Mouse (Mus musculus) layer of hippocampus, adult 11-12 months (tissue): ENCODE measurements at regions not wholly inside any gene's neighbourhood (a gene's known extent, or its start where the extent isn't known, plus 50 kb on each side); places are given as distances from the start of the nearest gene placed in this dataset.
A peak's percentile ranks its signal among the peaks of the same experiment; 100 is the strongest.
"Not testable (repeated sequence)": the region's sequence is repeated elsewhere in the genome, so short reads cannot be mapped to it uniquely, and the experiment has no call there.

ENCODE experiments used
- DNase-seq: peaks from one replicate; pipeline ENCODE4 v3.0.0; 2022; ENCODE audit warnings: low spot score

DNA sequence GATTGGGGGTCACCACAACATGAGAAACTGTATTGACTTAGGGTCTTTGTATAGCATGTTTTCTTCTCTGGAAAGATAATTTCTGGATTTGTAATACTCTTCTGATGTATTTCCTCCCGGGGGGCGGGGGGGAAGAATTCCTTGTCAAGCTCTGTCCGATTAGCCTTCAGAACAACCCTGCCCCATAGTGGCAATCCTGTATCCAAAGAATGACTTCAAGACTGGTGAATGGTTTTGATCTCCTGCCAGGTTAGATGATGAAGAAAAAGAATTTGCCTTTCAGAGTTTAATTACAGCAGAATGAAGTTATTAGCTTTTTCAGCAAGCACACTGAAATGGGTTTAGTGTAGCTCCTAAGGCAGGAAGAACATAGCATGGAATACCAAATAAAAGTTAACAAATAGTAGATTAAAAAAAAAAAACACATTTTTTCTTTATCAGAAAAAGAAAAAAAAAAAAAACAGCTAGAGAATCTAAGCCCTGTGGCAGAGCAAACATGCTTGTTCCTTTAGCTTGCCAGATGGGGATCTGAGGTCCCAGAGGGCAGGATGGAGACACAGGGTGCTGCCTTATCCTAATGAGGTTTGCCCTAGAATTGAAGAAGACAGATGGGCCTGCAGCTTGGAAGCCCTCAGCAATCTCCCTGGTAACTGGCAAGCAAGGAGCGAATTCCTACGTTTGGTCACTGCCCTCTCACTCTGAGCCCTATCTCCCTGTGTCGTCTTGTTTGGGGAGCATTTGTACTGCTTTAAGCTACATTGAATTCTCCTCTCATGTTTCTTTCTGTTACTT is 280.9 kb upstream of the Gm9972 start:
- DNase-seq: no peak

DNA sequence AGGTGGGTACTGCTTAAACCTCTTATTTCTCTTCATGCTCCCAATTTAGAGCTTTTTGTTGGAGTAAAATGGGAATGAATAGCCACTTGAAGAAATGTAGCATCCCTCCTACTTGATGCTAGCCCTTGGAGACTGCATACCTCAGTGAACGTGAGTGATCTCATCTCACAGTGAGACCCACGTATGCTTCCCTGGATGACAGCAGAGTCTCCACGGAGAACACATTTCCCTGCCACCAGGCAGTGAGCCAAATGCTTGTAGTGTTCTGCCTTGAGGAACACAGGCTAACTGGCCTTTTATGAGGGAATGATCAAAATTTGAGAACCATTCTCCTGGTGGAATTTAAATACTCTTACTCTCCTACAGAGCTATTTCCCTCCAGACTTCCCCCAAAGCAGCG is 280.1 kb upstream of the Gm9972 start:
- DNase-seq: no peak

DNA sequence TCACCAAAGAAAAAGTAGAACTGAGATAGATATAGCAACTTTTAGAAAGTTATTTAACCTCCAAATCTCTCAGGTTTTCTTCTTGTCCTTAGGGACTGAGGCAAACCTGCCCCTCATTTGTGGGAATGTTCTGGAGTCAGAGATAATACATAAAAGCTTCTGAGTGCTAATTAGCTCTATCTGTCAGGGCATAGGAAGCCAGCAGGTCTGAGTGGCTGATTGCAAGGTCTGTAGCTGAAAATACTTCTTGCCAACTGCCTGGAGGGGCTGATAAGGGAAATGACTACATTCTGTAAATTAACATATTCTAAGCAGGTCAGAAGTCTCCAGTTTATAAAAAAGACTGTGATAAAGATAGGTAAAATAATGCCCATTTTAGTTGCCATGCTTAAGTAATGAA is 270.3 kb upstream of the Gm9972 start:
- DNase-seq: no peak

DNA sequence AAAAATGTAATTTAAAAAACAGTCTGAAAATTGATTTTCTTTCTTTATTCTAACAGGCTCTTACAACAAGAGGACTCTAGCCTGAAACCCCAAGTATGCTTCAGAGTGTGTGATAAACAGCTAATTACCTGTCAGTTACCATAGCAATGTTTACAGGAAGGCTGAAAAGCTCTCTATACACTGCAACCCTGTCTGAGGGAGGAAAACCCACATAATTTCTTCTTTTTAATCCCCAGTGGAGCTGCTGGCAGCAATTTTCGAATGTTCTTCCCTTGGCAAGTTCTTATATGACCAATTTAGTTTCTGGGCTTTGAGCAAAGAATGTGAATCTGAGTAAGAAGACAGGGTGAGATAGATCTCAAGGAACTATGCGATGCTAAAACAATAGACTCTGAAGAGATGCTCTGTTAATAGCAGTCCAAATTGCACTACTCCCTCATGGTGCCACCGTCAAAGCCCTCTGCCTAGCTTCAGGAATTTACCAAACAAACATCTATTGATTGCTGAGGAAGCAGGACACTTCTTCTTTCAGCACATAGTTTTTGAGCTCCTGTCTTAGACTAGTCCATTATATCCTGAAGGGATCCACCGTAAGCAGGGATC is 260.4 kb upstream of the Gm9972 start:
- DNase-seq: no peak

GRCm38 (mm10) chr11:42811487-42811886 is 224.1 kb upstream of the Gm9972 start:
- no peak for DNase-seq

DNA sequence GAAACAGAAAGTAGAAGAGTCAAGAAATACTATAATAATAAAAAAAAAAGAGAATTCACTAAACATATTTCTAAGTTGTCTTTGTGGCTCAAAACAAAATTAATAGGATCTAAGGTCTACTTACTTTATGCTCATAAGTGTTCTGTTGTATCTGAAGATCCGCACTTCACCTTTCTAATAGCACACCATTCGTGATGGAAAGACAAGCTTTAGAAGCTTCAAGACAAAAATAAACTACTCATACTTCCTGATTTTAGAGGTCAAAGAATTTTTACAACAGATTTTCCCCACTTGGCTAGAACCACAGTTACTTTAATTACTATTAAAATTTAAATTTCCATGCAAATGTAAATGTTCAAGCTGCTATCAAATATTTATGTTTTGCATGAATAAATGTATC is 219.8 kb upstream of the Gm9972 start:
- DNase-seq: no peak

GRCm38 (mm10) chr11:42822835-42823234 is 212.7 kb upstream of the Gm9972 start:
- DNase-seq: no peak

GRCm38 (mm10) chr11:42845795-42846194 is 189.8 kb upstream of the Gm9972 start:
- DNase-seq: no peak

- DNase-seq: no peak
Measured at GRCm38 (mm10) chr11:42854411-42854810, 181.1 kb upstream of the Gm9972 start.

DNA sequence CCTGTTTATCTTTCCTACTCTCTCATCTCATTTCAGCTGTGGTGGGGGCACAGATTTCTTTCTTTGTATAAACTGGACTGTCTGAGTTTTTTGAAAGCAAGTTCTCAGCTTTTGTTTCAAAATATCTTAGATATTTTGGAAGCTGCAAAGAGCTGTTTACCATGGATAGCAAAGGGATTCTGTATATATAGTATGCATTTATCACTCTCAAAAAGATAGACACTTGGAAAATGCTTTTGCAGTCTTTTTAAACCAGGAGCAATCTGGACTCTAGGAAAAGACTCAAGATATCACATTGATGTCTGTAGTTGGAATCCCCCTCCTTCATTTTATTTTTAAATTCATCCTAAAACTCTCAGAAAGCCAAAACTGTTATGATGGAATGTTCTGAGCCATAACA is 177.9 kb upstream of the Gm9972 start:
- no peak for DNase-seq

DNA sequence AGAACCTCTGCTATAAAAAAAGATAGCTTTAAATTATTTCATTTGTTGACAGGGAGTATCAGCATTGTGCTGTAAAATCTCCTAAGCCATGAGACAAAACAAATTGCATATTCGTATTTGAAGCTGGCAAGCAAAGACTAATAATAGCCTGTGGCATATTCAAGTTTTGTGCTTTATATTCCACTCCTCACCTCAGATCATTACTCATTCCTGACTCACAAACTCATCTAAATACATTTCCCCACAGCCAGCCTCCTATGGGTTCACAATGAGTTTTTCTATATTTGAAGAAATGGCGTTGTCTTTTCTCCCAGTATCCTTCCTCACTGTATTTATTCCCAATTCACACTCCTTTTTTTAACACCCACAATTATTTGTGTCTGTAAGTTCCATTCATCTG is 161.5 kb upstream of the Gm9972 start:
- DNase-seq: no peak

DNA sequence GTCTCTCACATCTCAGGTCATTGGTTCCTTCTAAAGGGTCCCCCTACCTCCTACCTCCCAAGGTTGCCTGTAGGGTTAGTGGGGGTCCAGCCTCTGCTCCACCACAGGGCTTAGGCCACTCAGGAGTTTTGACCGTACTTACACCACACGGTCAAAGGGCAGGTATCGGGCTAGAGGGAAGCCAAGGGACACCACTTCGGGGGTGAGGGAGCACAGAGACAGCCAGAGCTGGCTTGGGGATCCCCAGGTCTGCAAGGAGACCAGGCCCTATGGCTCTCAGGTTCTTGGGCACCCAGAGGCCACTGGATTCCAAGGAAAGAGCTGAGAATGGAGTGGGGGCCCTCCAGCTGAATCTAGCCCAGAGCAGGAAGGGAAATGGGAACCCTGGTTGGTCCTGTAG is 135.5 kb upstream of the Gm9972 start:
- no peak for DNase-seq

- DNase-seq: no peak
Measured at GRCm38 (mm10) chr11:42903459-42904012, 132.0 kb upstream of the Gm9972 start.

- no peak for DNase-seq
Measured at GRCm38 (mm10) chr11:42905561-42905960, 130.0 kb upstream of the Gm9972 start.

GRCm38 (mm10) chr11:42906020-42906419 is 129.5 kb upstream of the Gm9972 start:
- DNase-seq: no peak

DNA sequence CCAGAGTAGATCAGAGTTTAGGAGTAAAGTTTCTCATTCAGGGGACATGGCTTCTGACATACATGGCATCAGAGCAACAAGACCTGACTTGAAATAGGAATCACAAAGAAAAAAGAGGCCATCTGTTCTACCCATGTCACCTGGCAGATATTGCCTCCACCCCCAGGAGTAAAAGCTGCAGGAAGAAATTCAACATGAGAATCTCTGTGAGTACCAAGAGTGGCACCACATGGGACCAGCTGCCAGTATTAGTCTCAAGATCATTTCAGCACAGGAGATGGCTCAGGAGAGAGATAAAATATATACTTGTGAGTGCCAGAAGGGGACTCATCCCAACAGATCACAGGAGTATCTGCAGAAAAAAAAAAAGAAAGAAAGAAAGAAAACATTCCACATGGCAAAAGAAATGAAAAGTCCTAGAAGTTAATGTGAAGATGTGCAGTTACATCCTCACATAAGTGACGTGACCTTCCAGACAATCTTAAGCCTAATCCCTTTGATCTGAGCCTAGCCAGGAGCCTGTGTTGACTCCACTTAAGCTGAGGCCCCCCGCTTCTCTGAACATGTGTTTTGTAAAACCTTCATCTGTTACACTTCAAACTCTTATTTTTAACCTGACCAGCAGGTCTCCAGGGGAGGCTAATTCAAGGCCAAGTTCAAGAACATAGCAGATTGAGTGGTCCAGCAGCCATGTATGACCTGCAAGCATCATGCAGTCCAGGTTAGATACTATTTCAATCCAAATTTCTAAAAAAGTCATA is 118.9 kb upstream of the Gm9972 start:
- no peak for DNase-seq

GRCm38 (mm10) chr11:42919221-42919620 is 116.3 kb upstream of the Gm9972 start:
- no peak for DNase-seq

DNA sequence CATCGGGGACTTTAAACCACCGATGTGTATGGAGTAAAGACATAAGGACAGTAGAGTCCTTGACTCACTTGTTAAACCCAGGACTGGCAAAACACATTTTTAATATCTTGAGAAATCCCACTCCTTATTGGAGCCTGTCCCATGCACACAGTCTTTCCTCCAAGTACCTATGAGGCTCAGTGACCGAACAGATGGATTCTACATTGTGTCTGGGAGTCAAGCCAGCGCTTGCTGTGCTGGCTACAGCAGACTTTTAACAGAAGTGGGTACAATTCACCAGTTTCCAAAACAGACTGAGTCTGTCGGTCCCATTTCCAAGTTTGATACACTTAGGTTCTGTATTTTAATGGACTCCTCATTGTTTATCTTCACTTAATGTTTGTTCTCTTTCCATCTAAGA is 108.4 kb upstream of the Gm9972 start:
- peak; percentile 79 for DNase-seq

DNA sequence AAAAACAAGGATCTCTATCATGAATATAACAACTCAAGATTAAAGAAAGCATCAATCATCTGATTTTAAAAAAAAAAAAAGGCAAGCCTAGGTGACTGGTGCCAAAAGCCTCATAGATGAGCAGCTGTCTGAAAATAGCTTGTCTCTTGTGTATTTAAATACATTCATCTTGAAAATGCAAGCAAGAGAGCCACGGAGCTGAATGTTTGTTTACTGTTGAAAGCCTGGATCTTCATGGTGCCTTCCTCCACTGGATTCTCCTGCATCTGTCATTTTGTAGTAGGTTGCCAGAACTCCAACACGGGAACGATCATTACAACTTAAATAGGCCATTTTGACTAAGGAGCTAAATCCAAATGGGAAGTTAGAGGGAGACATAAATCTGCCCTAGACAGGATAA is 106.6 kb upstream of the Gm9972 start:
- DNase-seq: peak; percentile 6

DNA sequence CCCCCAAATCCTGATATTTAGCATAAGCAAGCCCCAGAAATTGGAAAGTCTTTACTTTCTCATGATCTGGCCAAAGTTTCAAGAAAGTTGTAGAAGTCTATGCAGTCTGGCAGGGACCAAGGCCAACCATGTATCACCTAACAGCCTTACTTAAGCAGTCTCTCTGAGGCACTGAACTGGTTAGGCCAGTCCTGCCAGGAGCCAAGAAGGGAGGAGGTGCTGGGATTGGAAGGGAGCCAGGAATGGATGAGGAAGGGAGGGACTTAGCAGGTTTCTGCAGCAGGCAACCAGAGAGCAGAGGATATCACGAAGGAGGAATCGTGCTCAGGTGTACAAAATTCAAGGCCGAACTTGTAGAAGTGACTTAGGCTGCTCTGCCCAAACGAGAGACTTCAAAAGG is 96.3 kb upstream of the Gm9972 start:
- DNase-seq: not testable (repeated sequence)

GRCm38 (mm10) chr11:42941561-42941960 is 94.0 kb upstream of the Gm9972 start:
- DNase-seq: no peak

DNA sequence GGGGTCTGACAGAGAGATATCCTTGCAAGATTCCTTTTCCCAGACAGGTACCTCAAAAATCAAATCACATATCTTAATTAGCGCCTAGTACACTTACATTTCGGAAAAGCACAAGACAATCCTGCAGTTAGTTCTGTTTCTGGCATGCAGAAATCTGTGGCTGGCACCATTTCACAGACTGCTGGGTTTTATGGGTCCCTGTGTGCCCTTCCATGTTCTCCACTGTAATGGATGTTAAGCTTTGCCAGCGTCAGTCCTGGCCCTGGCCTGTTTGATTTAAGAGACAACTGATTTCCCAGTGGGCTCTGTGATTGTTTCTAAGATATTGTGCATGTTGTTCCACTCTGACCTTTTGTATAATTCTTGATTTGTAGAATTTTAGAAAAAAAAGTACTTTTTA is 93.3 kb upstream of the Gm9972 start:
- no peak for DNase-seq

DNA sequence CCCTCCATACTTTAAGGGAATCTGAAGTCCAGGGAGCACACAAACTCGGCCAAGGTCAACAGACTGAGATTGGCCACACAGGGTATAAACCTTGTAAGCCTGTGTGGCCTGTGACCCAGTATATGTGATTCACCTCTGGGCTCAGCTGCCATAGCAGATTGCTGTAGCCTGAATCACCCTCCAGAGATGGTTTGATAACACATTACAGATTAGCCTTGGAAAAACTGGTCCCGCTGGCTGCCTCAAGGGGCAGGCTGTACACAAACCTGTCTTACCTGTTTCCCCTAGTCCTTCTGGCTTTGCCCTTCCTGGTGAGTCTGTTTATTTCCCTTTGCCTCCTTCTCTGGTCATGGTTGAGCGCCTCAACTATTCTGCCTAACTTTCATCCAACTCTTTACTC is 91.0 kb upstream of the Gm9972 start:
- no peak for DNase-seq
